Mouse (Mus musculus): ENCODE results near the gene Stk32b.

The Stk32b gene

GRCm38 (mm10) chr5:37520441-37520840 is 196.5 kb downstream of the Stk32b start:
- DNase-seq (ENCODE audit: low spot score in 2 of 2) = peak in 1 of 2 experiments; percentile 31

- DNase-seq (ENCODE audit: low spot score in 2 of 2) = no peak
These were observed 204.5 kb downstream of the Stk32b start for GRCm38 (mm10) chr5:37512479-37512878.

- no peak for DNase-seq (ENCODE audit: low spot score in 2 of 2)
These were observed 210.0 kb downstream of the Stk32b start for GRCm38 (mm10) chr5:37506880-37507519.

GRCm38 (mm10) chr5:37494984-37495476 is 221.9 kb downstream of the Stk32b start:
- peak; percentile 22 to 27 for DNase-seq (ENCODE audit: low spot score in 2 of 2)

GRCm38 (mm10) chr5:37472025-37472608 is 244.9 kb downstream of the Stk32b start:
- no peak for DNase-seq (ENCODE audit: low spot score in 2 of 2)

- DNase-seq (ENCODE audit: low spot score in 2 of 2) = no peak
These were observed 245.4 kb downstream of the Stk32b start for GRCm38 (mm10) chr5:37471584-37471983.

- DNase-seq (ENCODE audit: low spot score in 2 of 2) = no peak
These were observed 247.9 kb downstream of the Stk32b start for GRCm38 (mm10) chr5:37469031-37469430.

- peak in 1 of 2 experiments; percentile 25 for DNase-seq (ENCODE audit: low spot score in 2 of 2)
These were observed 249.3 kb downstream of the Stk32b start for GRCm38 (mm10) chr5:37467646-37468045.

GRCm38 (mm10) chr5:37465461-37465860 is 251.5 kb downstream of the Stk32b start:
- no peak for DNase-seq (ENCODE audit: low spot score in 2 of 2)

- no peak for DNase-seq (ENCODE audit: low spot score in 2 of 2)
These were observed 258.7 kb downstream of the Stk32b start for GRCm38 (mm10) chr5:37458236-37458635.

- DNase-seq (ENCODE audit: low spot score in 2 of 2) = no peak
These were observed 259.1 kb downstream of the Stk32b start for GRCm38 (mm10) chr5:37457831-37458230.

GRCm38 (mm10) chr5:37457191-37457590 is 259.8 kb downstream of the Stk32b start:
- no peak for DNase-seq (ENCODE audit: low spot score in 2 of 2)

GRCm38 (mm10) chr5:37456590-37456989 is 260.4 kb downstream of the Stk32b start:
- no peak for DNase-seq (ENCODE audit: low spot score in 2 of 2)

- DNase-seq (ENCODE audit: low spot score in 2 of 2) = no peak
These were observed 269.4 kb downstream of the Stk32b start for GRCm38 (mm10) chr5:37447546-37447945.

- no peak for DNase-seq (ENCODE audit: low spot score in 2 of 2)
These were observed 274.2 kb downstream of the Stk32b start for GRCm38 (mm10) chr5:37442767-37443166.

- no peak for DNase-seq (ENCODE audit: low spot score in 2 of 2)
These were observed 281.6 kb downstream of the Stk32b start for GRCm38 (mm10) chr5:37435417-37435816.

GRCm38 (mm10) chr5:37427210-37427609 is 289.8 kb downstream of the Stk32b start:
- DNase-seq (ENCODE audit: low spot score in 2 of 2) = no peak

- no peak for DNase-seq (ENCODE audit: low spot score in 2 of 2)
These were observed 297.9 kb downstream of the Stk32b start for GRCm38 (mm10) chr5:37419028-37419427.
